Mouse (Mus musculus): ENCODE data around the gene Zbtb32.

The Zbtb32 gene

GRCm38 (mm10) chr7:30564970-30565571 is 33.6 kb downstream of the Zbtb32 start, which contains the start of gene Igflr1:
TSS of gene Igflr1 (plus strand) at chr7:30565427.
- no peak for DNase-seq

- no peak for DNase-seq
Measured at GRCm38 (mm10) chr7:30563906-30564280, 34.8 kb downstream of the Zbtb32 start.

- peak; percentile 95 to 97 for DNase-seq
Measured at GRCm38 (mm10) chr7:30563117-30563905, 35.4 kb downstream of the Zbtb32 start, which contains the start of the genes U2af1l4, Gm49396 and Psenen. TSS of gene U2af1l4 (plus strand) at chr7:30563301. TSS of gene Gm49396 (plus strand) at chr7:30563344. TSS of gene Psenen (minus strand) at chr7:30563627.

GRCm38 (mm10) chr7:30562526-30563116 is 36.1 kb downstream of the Zbtb32 start:
- peak in 1 of 2 experiments; percentile 34 for DNase-seq

GRCm38 (mm10) chr7:30560296-30560695 is 38.4 kb downstream of the Zbtb32 start:
- DNase-seq: no peak

GRCm38 (mm10) chr7:30559443-30559954 is 39.2 kb downstream of the Zbtb32 start, which contains the start of gene Lin37:
TSS of gene Lin37 (minus strand) at chr7:30559838.
- DNase-seq: peak; percentile 98 to 99

- DNase-seq: no peak
Measured at GRCm38 (mm10) chr7:30558656-30559442, 39.9 kb downstream of the Zbtb32 start.

GRCm38 (mm10) chr7:30557901-30558514 is 40.7 kb downstream of the Zbtb32 start:
- no peak for DNase-seq

GRCm38 (mm10) chr7:30556894-30557536 is 41.7 kb downstream of the Zbtb32 start:
- DNase-seq: no peak

- no peak for DNase-seq
Measured at GRCm38 (mm10) chr7:30553810-30554584, 44.7 kb downstream of the Zbtb32 start.

- DNase-seq: peak; percentile 62 to 67
Measured at GRCm38 (mm10) chr7:30553021-30553589, 45.6 kb downstream of the Zbtb32 start.

GRCm38 (mm10) chr7:30552102-30553020 is 46.3 kb downstream of the Zbtb32 start, which contains the start of the genes Hspb6 and Proser3:
TSS of gene Hspb6 (plus strand) at chr7:30552178.
TSS of gene Proser3 (minus strand) at chr7:30552299.
- DNase-seq: peak; percentile 94 to 98

- no peak for DNase-seq
Measured at GRCm38 (mm10) chr7:30551445-30552101, 47.1 kb downstream of the Zbtb32 start.

- no peak for DNase-seq
Measured at GRCm38 (mm10) chr7:30550603-30551002, 48.1 kb downstream of the Zbtb32 start.

- no peak for DNase-seq
Measured at GRCm38 (mm10) chr7:30549880-30550279, 48.8 kb downstream of the Zbtb32 start.

GRCm38 (mm10) chr7:30544327-30544726 is 54.4 kb downstream of the Zbtb32 start:
- no peak for DNase-seq

- no peak for DNase-seq
Measured at GRCm38 (mm10) chr7:30540572-30540971, 58.1 kb downstream of the Zbtb32 start.
